Mouse (Mus musculus): ENCODE data around the gene Ifrd2. TPM values are rescaled to one million over a fixed set of nuclear protein-coding genes. Genes with fewer than 3 reads are reported as not detected.

Ifrd2 gene
- polyA plus RNA-seq, 1 experiment from 2014 or later: 66.4 TPM

- H3K4me2 ChIP-seq (replicated peaks): no peak overlapping the region
- no peak overlapping the region for H3K27ac ChIP-seq
- H3K27me3 ChIP-seq (replicated peaks): no peaks in the 10 kb centered on the region
- H3K9me3 ChIP-seq: no peaks in the 10 kb centered on the region
- H3K4me1 ChIP-seq (replicated peaks): peaks cover 19% of the 10 kb centered on the region
- ATAC-seq: no peak
- no peak overlapping the region for H3K9ac ChIP-seq
- H3K36me3 ChIP-seq: peaks cover 44% of the 10 kb centered on the region
- WGBS: 78% methylated on average over 8 of the region's 8 CpGs
- H3K4me3 ChIP-seq (replicated peaks): no peak overlapping the region
Observed at GRCm38 (mm10) chr9:107594281-107595062, 7.0 kb downstream of the Ifrd2 start.

- Histone ChIP-seq H3K4me3 (replicated peaks) (no peak overlapping the region), H3K4me1 (replicated peaks) (peaks cover 15% of the 10 kb centered on the region; the same call in 1 of the 2 replicates), H3K4me2 (replicated peaks) (no peak overlapping the region), H3K27me3 (replicated peaks) (no peaks in the 10 kb centered on the region), H3K27ac (no peak overlapping the region), H3K9ac (no peak overlapping the region), H3K36me3 (peaks cover 24% of the 10 kb centered on the region), H3K9me3 (no peaks in the 10 kb centered on the region)
- ATAC-seq: no peak
- WGBS: 89% methylated on average over 11 of the region's 11 CpGs
Observed at GRCm38 (mm10) chr9:107596619-107597569, 9.5 kb downstream of the Ifrd2 start.

GRCm38 (mm10) chr9:107598385-107598784 lies 10.9 kb downstream of the Ifrd2 start:
- Histone ChIP-seq H3K4me3 (replicated peaks) (no peak overlapping the region), H3K4me2 (replicated peaks) (no peak overlapping the region), H3K27me3 (replicated peaks) (no peaks in the 10 kb centered on the region), H3K36me3 (0 out of 2 replicates have a peak, but pooled peaks cover 10% of the 10 kb centered on the region), H3K9ac (no peak overlapping the region), H3K9me3 (no peaks in the 10 kb centered on the region), H3K4me1 (replicated peaks) (peaks cover 17% of the 10 kb centered on the region; the same call in 1 of the 2 replicates), H3K27ac (no peak overlapping the region)
- WGBS: 70% methylated on average over 5 of the region's 5 CpGs
- ATAC-seq: no peak

- H3K27me3 ChIP-seq (replicated peaks): no peaks in the 10 kb centered on the region
- H3K9me3 ChIP-seq: no peaks in the 10 kb centered on the region
- H3K4me3 ChIP-seq (replicated peaks): no peak overlapping the region
- no peak for ATAC-seq
- H3K36me3 ChIP-seq: 0 out of 2 replicates have a peak, but pooled peaks cover 3% of the 10 kb centered on the region
- H3K4me1 ChIP-seq (replicated peaks): peaks cover 25% of the 10 kb centered on the region; the same call in 1 of the 2 replicates
- no peak overlapping the region for H3K9ac ChIP-seq
- no peak overlapping the region for H3K27ac ChIP-seq
- H3K4me2 ChIP-seq (replicated peaks): no peak overlapping the region
- WGBS: 79% methylated on average over 9 of the region's 9 CpGs
Observed at GRCm38 (mm10) chr9:107599433-107599832, 12.0 kb downstream of the Ifrd2 start.

GRCm38 (mm10) chr9:107599842-107600241 lies 12.4 kb downstream of the Ifrd2 start:
- 67% methylated on average over 14 of the region's 14 CpGs for WGBS
- Histone ChIP-seq H3K27ac (no peak overlapping the region), H3K27me3 (replicated peaks) (no peaks in the 10 kb centered on the region), H3K36me3 (0 out of 2 replicates have a peak, but pooled peaks cover 3% of the 10 kb centered on the region), H3K9me3 (no peaks in the 10 kb centered on the region), H3K9ac (no peak overlapping the region), H3K4me2 (replicated peaks) (no peak overlapping the region), H3K4me3 (replicated peaks) (no peak overlapping the region), H3K4me1 (replicated peaks) (peaks cover 27% of the 10 kb centered on the region; the same call in 1 of the 2 replicates)
- no peak for ATAC-seq

GRCm38 (mm10) chr9:107600745-107601144 lies 13.3 kb downstream of the Ifrd2 start:
- Histone ChIP-seq H3K4me3 (replicated peaks) (no peak overlapping the region), H3K9me3 (no peaks in the 10 kb centered on the region), H3K36me3 (0 out of 2 replicates have a peak, but pooled peaks cover 3% of the 10 kb centered on the region), H3K27me3 (replicated peaks) (no peaks in the 10 kb centered on the region), H3K9ac (no peak overlapping the region), H3K27ac (no peak overlapping the region), H3K4me2 (replicated peaks) (no peak overlapping the region), H3K4me1 (replicated peaks) (peaks cover 32% of the 10 kb centered on the region)
- 77% methylated on average over 12 of the region's 12 CpGs for WGBS
- ATAC-seq: no peak

- 84% methylated on average over 11 of the region's 11 CpGs for WGBS
- H3K4me3 ChIP-seq (replicated peaks): no peak overlapping the region
- H3K27me3 ChIP-seq (replicated peaks): no peaks in the 10 kb centered on the region
- H3K4me1 ChIP-seq (replicated peaks): peaks cover 37% of the 10 kb centered on the region
- ATAC-seq: no peak
- 0 out of 2 replicates have a peak, but pooled peaks cover 3% of the 10 kb centered on the region for H3K36me3 ChIP-seq
- no peak overlapping the region for H3K27ac ChIP-seq
- H3K9ac ChIP-seq: no peak overlapping the region
- H3K4me2 ChIP-seq (replicated peaks): no peak overlapping the region
- H3K9me3 ChIP-seq: no peaks in the 10 kb centered on the region
Observed at GRCm38 (mm10) chr9:107601275-107601674, 13.8 kb downstream of the Ifrd2 start.

- Histone ChIP-seq H3K4me2 (replicated peaks) (no peak overlapping the region), H3K27ac (no peak overlapping the region), H3K27me3 (replicated peaks) (no peaks in the 10 kb centered on the region), H3K4me3 (replicated peaks) (no peak overlapping the region), H3K4me1 (replicated peaks) (peaks cover 45% of the 10 kb centered on the region), H3K36me3 (no peaks in the 10 kb centered on the region), H3K9ac (no peak overlapping the region), H3K9me3 (no peaks in the 10 kb centered on the region)
- 0 out of 2 replicates have a peak, but pooled peaks have one; percentile 39 for ATAC-seq
- WGBS: 11% methylated on average over 10 of the region's 10 CpGs
Observed at GRCm38 (mm10) chr9:107602068-107602648, 14.7 kb downstream of the Ifrd2 start.

GRCm38 (mm10) chr9:107603251-107603650 lies 15.8 kb downstream of the Ifrd2 start:
- H3K27ac ChIP-seq: no peak overlapping the region
- H3K9me3 ChIP-seq: no peaks in the 10 kb centered on the region
- no peak for ATAC-seq
- peaks cover 55% of the 10 kb centered on the region for H3K4me1 ChIP-seq (replicated peaks)
- no peak overlapping the region for H3K9ac ChIP-seq
- H3K4me3 ChIP-seq (replicated peaks): no peak overlapping the region
- H3K36me3 ChIP-seq: no peaks in the 10 kb centered on the region
- WGBS: 71% methylated on average over 6 of the region's 6 CpGs
- peak overlapping the region; percentile 59 for H3K4me2 ChIP-seq (replicated peaks)
- no peaks in the 10 kb centered on the region for H3K27me3 ChIP-seq (replicated peaks)

GRCm38 (mm10) chr9:107605041-107605661 lies 17.7 kb downstream of the Ifrd2 start:
- Histone ChIP-seq H3K36me3 (no peaks in the 10 kb centered on the region), H3K4me1 (replicated peaks) (peaks cover 56% of the 10 kb centered on the region), H3K27ac (peak overlapping the region; percentile 86), H3K9me3 (no peaks in the 10 kb centered on the region), H3K4me3 (replicated peaks) (peak overlapping the region; percentile 42), H3K27me3 (replicated peaks) (no peaks in the 10 kb centered on the region), H3K4me2 (replicated peaks) (peak overlapping the region; percentile 59), H3K9ac (peak overlapping the region; percentile 46; the same call in 1 of the 2 replicates)
- peak; percentile 69 for ATAC-seq
- 26% methylated on average over 23 of the region's 23 CpGs for WGBS

- 15% methylated on average over 9 of the region's 9 CpGs for WGBS
- peak overlapping the region; percentile 23 for H3K4me3 ChIP-seq (replicated peaks)
- peak overlapping the region; percentile 59 for H3K4me2 ChIP-seq (replicated peaks)
- peaks cover 58% of the 10 kb centered on the region for H3K4me1 ChIP-seq (replicated peaks)
- H3K36me3 ChIP-seq: no peaks in the 10 kb centered on the region
- no peaks in the 10 kb centered on the region for H3K27me3 ChIP-seq (replicated peaks)
- H3K27ac ChIP-seq: peak overlapping the region; percentile 86
- ATAC-seq: peak; percentile 55
- H3K9me3 ChIP-seq: no peaks in the 10 kb centered on the region
- peak overlapping the region; percentile 29; the same call in 1 of the 2 replicates for H3K9ac ChIP-seq
Observed at GRCm38 (mm10) chr9:107606591-107606990, 19.1 kb downstream of the Ifrd2 start.
